Mouse (Mus musculus): Measurements from ENCODE around the gene Ybx2.

- TF ChIP-seq CTCF (conservative IDR thresholded peaks at IDR 0.05; ENCODE audit: insufficient read depth, insufficient read length, low read depth, low read length) (no peak), POLR2A (IDR thresholded peaks at IDR 0.05; ENCODE audit: low read depth, low read length) (no peak)
Measured at GRCm38 (mm10) chr11:69983377-69983776, 47.8 kb downstream of the Ybx2 start.
